Mouse (Mus musculus) thymus, adult 2 months (tissue): ENCODE results near the gene Cnot2.

ENCODE experiments used
- CTCF ChIP-seq: fragments of 200-500 bp; IDR thresholded peaks from 2 replicates; pipeline ENCODE4 v1.5.1; 2012; ENCODE audit warnings: mild to moderate bottlenecking, control low read depth, low read length, moderate library complexity, borderline replicate concordance; ENCODE audit not compliant: control insufficient read depth, poor library complexity, insufficient read depth; ENCODE audit errors: extremely low read depth
- POLR2A ChIP-seq: fragments of 200-500 bp; IDR thresholded peaks from 2 replicates; pipeline ENCODE4 v1.6.1; 2012; ENCODE audit warnings: mild to moderate bottlenecking, low read length, control low read depth, moderate library complexity; ENCODE audit not compliant: control insufficient read depth, poor library complexity, insufficient read depth; ENCODE audit errors: extremely low read depth

- no peak for TF ChIP-seq CTCF
- TF ChIP-seq POLR2A, result no peak
These were observed 13.6 kb downstream of the Cnot2 start for GRCm38 (mm10) chr10:116567491-116568405.
